In the genomic region with DNA sequence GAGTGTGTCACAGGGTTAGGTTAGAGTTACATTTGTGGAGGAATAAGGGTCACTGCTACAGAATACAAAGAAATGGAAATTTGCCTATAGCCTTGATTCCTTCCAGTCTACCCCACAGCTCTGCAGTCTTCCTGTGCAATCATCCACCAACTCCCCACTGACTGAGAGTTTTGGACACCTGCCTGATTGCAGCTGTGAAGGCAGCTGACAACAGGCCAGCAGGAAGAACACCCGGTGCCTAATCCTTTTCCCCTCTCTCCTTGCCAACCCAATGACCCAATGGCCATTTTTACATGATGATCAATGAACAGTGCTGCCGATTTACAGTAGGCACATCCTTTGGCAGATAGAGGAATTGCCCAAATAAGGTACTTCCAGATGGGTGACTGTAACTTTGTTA, we compare ENCODE assay signal across 13 mouse cellular contexts. TPM values are rescaled to one million over a fixed set of nuclear protein-coding genes. Genes with fewer than 3 reads are reported as not detected.
A peak's percentile ranks its signal among the peaks of the same experiment; 100 is the strongest.
DNase-seq lines count a peak whose midpoint lies in the region; ATAC-seq lines count a peak whose summit lies in the region.
"Had no signal": no experiment of that assay in that cellular context is flagged by ENCODE, and none has a peak within 500 bp of the region (broad histone marks: within the 10 kb centered on the region; RNA-seq: fewer than 3 reads in every experiment).

No protein-coding gene starts in this region.

- peak; percentile 13 for DNase-seq in gastrocnemius, adult 18-20 months (ENCODE audit: low spot score)
- DNase-seq in gastrocnemius, postnatal 36 days = no peak
- DNase-seq in lung, postnatal 10 days = peak; percentile 8
- no peak for DNase-seq in lung, postnatal 4 days
- peak; percentile 45 to 60 for DNase-seq in cerebellum, postnatal 25 days
- peak; percentile 47 to 61 for DNase-seq in kidney, postnatal 36 days
- no peak for DNase-seq in urinary bladder, adult 18-20 months (ENCODE audit: low spot score in 2 of 2)
- DNase-seq: lung, postnatal 36 days had no signal

- intact Hi-C loops in gastrocnemius, postnatal 36 days (cut with DNase I) = no loop called here

- no peak for ATAC-seq in CD4-positive, CD25-positive, alpha-beta regulatory T cell, adult 4 months
- ATAC-seq: inflammation-experienced regulatory T-cells, adult 6 months had no signal

RNA-seq across cellular contexts. Expression of a gene that starts 43.6 kb away (rescaled TPM):
- under 1 TPM; 0.05 to 0.12 TPM for total RNA-seq in gastrocnemius, adult 18-20 months (2021)
- total RNA-seq in gastrocnemius, postnatal 36 days (2021) = under 1 TPM; 0.39 to 0.41 TPM
- polyA plus RNA-seq in CD4-positive, CD25-positive, alpha-beta regulatory T cell, adult 4 months (2017; shearing (Covaris generic)) = under 1 TPM; 0.08 TPM
- total RNA-seq: neutrophil, adult 5-6 weeks had no signal
- polyA plus RNA-seq: C2C12; liver, adult 2 months had no signal

Comparison
In these comparisons a context has a peak if more than half of its experiments do, and no peak if none do; other contexts are left out.
1. DNase-seq: peak in gastrocnemius, adult 18-20 months (single experiment), lung, postnatal 10 days (single experiment), cerebellum, postnatal 25 days (2 of 2) and kidney, postnatal 36 days (2 of 2); none in gastrocnemius, postnatal 36 days (0 of 2), lung, postnatal 4 days (0 of 2) and urinary bladder, adult 18-20 months (0 of 2).